Mouse (Mus musculus) testis, adult 2 months (tissue): Measurements from ENCODE around the gene Ticam1.

Source experiments
- CTCF ChIP-seq: fragments of 200-500 bp; IDR thresholded peaks from 2 replicates; pipeline ENCODE4 v1.5.1; 2012; ENCODE audit warnings: low read depth, mild to moderate bottlenecking, inconsistent platforms, low read length, moderate library complexity; ENCODE audit not compliant: control insufficient read depth, insufficient read depth, insufficient replicate concordance
- POLR2A ChIP-seq: fragments of 200-500 bp; IDR thresholded peaks from 2 replicates; pipeline ENCODE4 v1.6.1; 2012; ENCODE audit warnings: low read depth, mild to moderate bottlenecking, inconsistent platforms, low read length, moderate library complexity; ENCODE audit not compliant: control insufficient read depth

GRCm38 (mm10) chr17:56283316-56283715 is 6.7 kb upstream of the Ticam1 start:
- TF ChIP-seq CTCF: no peak
- TF ChIP-seq POLR2A: no peak
